Mouse (Mus musculus) mature B cell (primary cell): ENCODE results near the gene Sipa1l2.
"Not testable (repeated sequence)": the region's sequence is repeated elsewhere in the genome, so short reads cannot be mapped to it uniquely, and the experiment has no call there.

Experiments used
- in situ Hi-C: fragments of 300-500 bp; cut with MboI; formaldehyde crosslinking; loops from 2 replicates; pipeline ENCODE4 v1.14.3; 2019

Sipa1l2 gene

DNA sequence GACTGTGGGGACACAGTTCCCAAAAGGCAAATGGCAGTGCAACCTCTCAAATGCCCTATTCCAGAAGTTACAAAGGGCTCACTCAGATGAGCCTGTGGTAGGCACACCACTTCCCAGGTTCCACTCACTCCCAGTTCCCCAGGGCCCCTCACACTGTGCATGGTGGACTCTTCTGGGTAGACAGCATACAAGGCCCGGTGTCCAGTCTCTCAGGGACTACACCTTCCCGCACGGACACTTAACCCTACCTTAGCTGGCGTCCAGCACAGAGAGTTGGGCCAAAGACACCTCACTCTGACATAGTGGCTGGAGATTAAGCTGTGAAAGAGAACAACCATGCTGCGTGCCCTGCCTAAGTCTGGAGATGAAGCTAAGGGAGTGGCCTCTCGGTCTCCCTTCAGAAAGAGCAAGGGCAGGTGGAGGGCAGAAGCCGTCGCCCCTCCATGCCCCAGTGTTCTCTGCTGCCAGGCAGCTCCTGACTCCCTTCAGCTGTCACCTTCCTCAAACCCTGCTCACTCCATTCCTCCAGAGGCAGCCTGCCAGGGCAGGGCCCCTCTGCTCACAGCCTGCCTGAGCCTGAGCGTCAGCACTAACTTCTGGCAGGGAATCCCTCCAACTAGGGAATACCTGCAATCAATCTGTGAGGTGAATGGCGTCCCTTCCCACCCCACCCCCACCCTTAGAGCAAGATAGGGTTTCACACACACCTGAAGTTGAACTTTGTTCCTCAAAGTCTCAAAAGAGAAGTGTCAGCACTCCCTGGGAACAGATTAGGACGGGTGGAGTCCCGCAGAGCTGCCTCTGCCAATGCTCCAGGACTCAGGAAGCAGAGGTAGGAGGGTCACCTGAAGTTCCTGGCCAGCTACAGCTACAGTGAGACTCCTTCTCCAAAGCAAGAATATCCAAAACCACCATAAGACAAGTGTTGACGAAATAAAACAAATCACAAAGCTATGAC, 30.3 kb downstream of the Sipa1l2 start:
- in situ Hi-C loops = no loop called here

DNA sequence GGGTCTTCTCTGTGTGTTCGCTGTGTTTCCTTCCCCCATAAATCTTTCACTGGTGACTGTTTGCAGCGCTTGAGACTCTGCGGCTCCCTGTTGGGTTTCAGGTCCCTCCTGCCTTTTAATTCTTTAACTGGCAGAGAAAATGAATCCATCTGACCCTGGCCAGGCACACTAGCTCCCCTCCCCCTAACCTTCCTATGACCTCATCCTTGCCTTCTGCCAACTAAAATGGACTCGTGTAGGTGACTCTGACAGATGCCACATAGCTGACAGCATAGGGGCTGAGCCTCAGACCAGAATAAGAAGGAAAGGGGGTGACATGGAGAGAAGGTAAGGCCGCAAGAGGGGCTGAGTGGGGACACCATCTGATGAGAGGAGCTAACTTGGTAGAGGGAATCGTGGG, 31.3 kb downstream of the Sipa1l2 start:
- in situ Hi-C loops = no loop called here

- in situ Hi-C loops = no loop called here
Observed at GRCm38 (mm10) chr8:125533709-125534108, 35.9 kb downstream of the Sipa1l2 start.

DNA sequence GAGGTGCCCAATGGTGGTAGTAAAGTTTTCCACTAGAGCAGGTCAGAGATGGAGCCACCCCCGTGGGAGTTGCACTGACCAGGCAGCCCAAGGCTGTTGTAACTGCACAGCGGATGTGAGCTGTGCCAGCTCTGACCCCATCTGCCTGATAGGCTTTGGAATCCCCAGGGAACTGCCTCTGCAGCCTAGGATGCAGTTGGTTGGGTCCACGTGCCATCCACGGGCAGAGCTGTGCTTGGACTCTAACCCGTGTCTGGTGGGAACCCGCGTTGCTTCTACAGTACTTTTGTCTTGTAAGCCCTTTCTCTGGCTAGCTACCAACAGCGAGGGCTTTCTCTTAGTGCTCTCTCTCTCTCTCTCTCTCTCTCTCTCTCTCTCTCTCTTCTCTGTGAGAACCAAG, 36.7 kb downstream of the Sipa1l2 start:
- in situ Hi-C loops = no loop called here

- in situ Hi-C loops = no loop called here
Observed at GRCm38 (mm10) chr8:125532177-125532576, 37.4 kb downstream of the Sipa1l2 start.

- in situ Hi-C loops = no loop called here
Observed at GRCm38 (mm10) chr8:125531640-125532039, 38.0 kb downstream of the Sipa1l2 start.

DNA sequence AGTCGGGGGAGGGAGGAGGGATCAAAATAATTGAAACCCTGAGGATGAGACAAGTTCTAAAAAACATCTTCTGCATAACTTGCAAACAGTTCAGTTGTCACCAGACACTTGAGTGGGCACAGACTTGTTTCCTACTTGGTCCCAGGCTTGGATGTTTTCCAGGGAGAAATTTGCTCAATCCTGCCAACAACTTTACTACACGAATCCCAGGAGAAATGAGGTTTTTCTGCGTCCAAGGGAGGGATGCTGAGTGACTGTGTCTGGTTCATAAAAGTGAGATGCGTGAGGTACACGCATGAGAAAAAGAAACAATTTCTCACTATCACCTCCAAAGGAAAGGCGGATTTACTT, 38.5 kb downstream of the Sipa1l2 start:
- in situ Hi-C loops = no loop called here

GRCm38 (mm10) chr8:125530187-125531087, 39.2 kb downstream of the Sipa1l2 start:
- in situ Hi-C loops = no loop called here

DNA sequence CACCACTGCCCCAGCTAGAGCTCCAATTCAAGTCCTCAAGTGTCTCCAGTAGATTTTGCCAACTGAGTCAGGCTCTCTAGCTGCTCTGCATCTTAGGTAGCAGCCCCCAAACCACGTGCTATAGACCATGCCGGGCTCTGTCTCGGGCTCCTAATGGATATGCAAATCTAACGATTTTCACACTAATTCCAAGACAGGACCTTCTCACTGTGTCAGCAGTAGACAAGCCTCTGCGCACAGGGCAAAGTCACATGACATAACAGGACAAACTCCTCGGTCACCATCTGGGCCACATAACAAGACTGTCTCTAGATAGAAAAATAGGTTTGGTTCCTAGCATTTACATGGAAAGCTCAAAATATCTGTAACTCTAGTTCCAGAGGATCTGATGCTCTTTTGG, 40.6 kb downstream of the Sipa1l2 start:
- in situ Hi-C loops = no loop called here

DNA sequence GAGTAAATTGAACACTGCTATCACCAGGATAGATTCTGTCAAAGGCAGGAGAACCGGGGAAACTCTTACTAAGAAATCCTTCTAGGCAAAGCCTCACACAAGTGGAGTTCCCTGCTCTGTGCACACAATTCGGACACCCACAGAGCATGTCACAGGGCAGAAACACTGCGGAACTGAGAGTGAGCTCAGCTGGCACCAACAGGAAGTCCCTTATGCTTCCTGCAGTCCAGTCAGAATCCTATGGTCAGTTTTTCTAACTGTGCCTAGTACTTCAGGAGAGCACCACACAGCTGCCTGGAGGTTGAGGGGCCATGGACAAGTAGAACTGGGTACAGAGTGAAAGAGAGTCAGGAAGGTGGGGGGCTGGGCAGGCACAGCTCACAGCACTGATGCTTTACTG, 41.7 kb downstream of the Sipa1l2 start:
- in situ Hi-C loops = no loop called here

- in situ Hi-C loops = no loop called here
Observed at GRCm38 (mm10) chr8:125526999-125527398, 42.6 kb downstream of the Sipa1l2 start.

- in situ Hi-C loops = no loop called here
Observed at GRCm38 (mm10) chr8:125526582-125526981, 43.0 kb downstream of the Sipa1l2 start.

DNA sequence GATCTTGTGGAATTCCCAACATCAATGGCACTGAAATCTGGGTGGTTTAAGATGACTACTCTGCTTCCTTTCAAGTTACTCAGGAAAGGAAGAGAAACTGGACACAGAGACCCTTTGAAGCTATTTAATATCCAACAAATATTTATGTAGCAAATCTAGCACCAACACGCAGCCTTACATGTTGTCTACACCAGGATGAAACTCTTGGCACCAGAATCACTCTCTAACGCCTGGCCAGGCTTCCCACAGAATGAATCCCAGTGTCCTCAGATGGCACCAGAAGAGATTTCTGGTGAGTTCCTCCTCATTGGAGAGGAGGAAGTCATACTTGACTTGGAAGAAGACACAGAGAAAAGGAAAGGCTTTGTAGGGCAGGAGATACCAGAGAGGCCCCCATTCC, 45.1 kb downstream of the Sipa1l2 start:
- in situ Hi-C loops = no loop called here

GRCm38 (mm10) chr8:125523213-125523612, 46.4 kb downstream of the Sipa1l2 start:
- in situ Hi-C loops = no loop called here

DNA sequence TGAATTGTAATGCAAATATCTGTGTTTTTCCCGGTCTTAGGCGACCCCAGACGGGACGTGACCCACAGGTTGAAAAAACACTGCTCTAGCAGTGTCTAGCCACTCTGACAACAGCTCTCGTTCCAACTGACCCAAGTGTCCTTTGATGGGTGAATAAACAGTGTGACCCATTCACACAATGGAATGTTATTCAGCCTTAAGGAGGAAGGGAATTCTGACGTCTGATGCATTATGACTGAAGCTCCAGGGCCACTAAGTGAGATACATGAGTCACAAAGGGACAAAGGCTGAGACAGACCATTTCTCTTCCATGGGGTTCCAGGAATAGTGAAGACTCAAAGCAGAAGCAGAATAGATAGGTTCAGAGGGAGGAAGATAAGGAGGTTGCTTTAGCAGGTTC, 47.5 kb downstream of the Sipa1l2 start:
- in situ Hi-C loops = no loop called here

GRCm38 (mm10) chr8:125521087-125521486, 48.5 kb downstream of the Sipa1l2 start:
- in situ Hi-C loops = no loop called here

GRCm38 (mm10) chr8:125520308-125520707, 49.3 kb downstream of the Sipa1l2 start:
- in situ Hi-C loops = not testable (repeated sequence)

DNA sequence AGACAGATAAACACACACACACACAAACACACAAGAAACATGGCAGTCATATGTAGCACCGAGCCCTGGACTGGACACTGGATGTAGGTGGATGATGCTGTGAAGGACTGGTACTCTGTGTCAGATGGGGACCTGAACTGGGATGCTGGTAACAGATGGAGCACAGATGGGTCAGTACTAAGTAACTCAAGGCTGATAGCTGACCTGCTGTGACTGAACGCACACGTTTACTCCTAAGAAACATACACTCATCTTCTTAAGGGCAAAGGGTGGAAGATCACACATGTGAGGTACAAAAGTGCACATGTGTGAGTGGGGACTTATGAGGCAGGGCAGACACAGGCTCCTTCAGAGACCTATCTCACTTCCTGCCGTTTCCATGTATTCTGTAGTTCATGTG, 50.7 kb downstream of the Sipa1l2 start:
- in situ Hi-C loops = no loop called here

- in situ Hi-C loops = no loop called here
Observed at GRCm38 (mm10) chr8:125518301-125518700, 51.3 kb downstream of the Sipa1l2 start.

GRCm38 (mm10) chr8:125517397-125517796, 52.2 kb downstream of the Sipa1l2 start:
- in situ Hi-C loops = no loop called here

DNA sequence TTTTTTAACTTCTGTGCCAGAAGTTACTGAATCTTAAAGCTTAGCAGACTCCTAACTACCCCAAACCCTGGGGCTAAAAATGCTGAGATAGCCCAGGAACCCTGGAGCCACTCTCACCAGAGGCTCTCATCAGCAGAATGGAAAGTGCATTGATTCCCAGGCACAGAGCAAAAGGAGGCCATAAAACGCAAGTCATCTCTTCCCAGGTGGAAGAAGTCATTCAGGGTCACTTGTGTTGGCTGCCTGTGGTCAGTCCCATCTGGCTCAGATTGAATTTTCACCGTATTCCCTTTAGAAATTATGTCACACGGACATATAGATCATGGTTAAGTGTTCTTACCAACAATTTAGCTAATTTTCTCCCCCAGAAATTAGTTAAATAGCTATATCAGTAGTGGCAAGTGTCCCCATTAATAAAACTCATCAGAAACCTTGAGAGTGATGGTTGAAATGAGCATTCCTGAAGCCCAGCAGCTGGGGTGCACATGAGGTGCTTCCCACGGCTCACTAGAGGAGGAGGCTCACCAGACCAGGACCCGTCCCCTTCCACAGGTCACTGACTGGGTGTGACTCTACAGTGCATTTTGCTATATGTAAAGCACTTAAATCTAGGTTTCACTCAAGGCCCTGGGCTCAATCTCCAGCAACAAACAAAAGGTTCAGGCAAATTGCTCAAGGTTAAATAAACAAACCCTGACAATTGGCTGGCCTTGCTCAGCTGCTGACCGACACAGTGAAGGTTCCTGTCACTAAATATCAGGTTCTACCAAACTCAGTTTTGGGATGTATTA, 53.3 kb downstream of the Sipa1l2 start:
- in situ Hi-C loops = no loop called here

- in situ Hi-C loops = no loop called here
Observed at GRCm38 (mm10) chr8:125515665-125516064, 53.9 kb downstream of the Sipa1l2 start.
